9 mouse cellular contexts compared by ENCODE assay signal in genomic region chr10:45048158-45048557, GRCm38 (mm10). TPM values are rescaled to one million over a fixed set of nuclear protein-coding genes. Genes with fewer than 3 reads are reported as not detected.
DNase-seq lines count a peak whose midpoint lies in the region; ATAC-seq and TF ChIP-seq lines count a peak whose summit lies in the region.
"Had no signal": no experiment of that assay in that cellular context is flagged by ENCODE, and none has a peak within 500 bp of the region (broad histone marks: within the 10 kb centered on the region; RNA-seq: fewer than 3 reads in every experiment).

No protein-coding gene starts in this region.

- WGBS in kidney, embryonic 15.5 days = 62% methylated on average over 11 of the region's 11 CpGs
- whole genome bisulfite sequencing in bone marrow, adult 2 months = 40% methylated on average over 11 of the region's 11 CpGs
- WGBS in intestine, embryonic 16.5 days = 30% methylated on average over 11 of the region's 11 CpGs
- WGBS in midbrain, embryonic 16.5 days = 64% methylated on average over 11 of the region's 11 CpGs

- no peaks in the 10 kb centered on the region for H3K36me3 ChIP-seq in kidney, embryonic 15.5 days
- H3K36me3 ChIP-seq in intestine, embryonic 16.5 days (ENCODE audit: control insufficient read depth, insufficient read depth, low read length) = no peaks in the 10 kb centered on the region
- H3K36me3 ChIP-seq in midbrain, embryonic 16.5 days (ENCODE audit: control insufficient read depth, insufficient read depth, low read length) = no peaks in the 10 kb centered on the region

- DNase-seq in kidney, adult 8-10 months = no peak
- no peak for DNase-seq in frontal cortex, postnatal 14 days (ENCODE audit: low spot score in 2 of 2)
- no peak for DNase-seq in kidney, adult 9 months

- no peak for TF ChIP-seq CTCF in bone marrow, adult 2 months (IDR thresholded peaks at IDR 0.05; ENCODE audit: control insufficient read depth, insufficient read depth, low read length)

- H3K9ac ChIP-seq in kidney, embryonic 15.5 days = no peak overlapping the region
- no peak overlapping the region for H3K9ac ChIP-seq in intestine, embryonic 16.5 days (ENCODE audit: low read depth, low read length)
- no peak overlapping the region for H3K9ac ChIP-seq in midbrain, embryonic 16.5 days (ENCODE audit: low read depth, low read length)

- H3K4me2 ChIP-seq in kidney, embryonic 15.5 days = 0 out of 2 replicates have a peak overlapping the region, but pooled peaks have one; percentile 12
- peak overlapping the region; percentile 38 for H3K4me2 ChIP-seq in intestine, embryonic 16.5 days (ENCODE audit: low read depth, low read length)
- H3K4me2 ChIP-seq in midbrain, embryonic 16.5 days (ENCODE audit: low read length) = no peak overlapping the region

- no peaks in the 10 kb centered on the region for H3K9me3 ChIP-seq in kidney, embryonic 15.5 days (replicated peaks)
- H3K9me3 ChIP-seq in intestine, embryonic 16.5 days (ENCODE audit: control insufficient read depth, low read length) = no peaks in the 10 kb centered on the region
- no peaks in the 10 kb centered on the region for H3K9me3 ChIP-seq in midbrain, embryonic 16.5 days (replicated peaks; ENCODE audit: control insufficient read depth, low read length, poor library complexity, severe bottlenecking)

- TF ChIP-seq POLR2A in bone marrow, adult 2 months (IDR thresholded peaks at IDR 0.05; ENCODE audit: borderline replicate concordance, control insufficient read depth, low read depth, low read length) = no peak

- no peak for ATAC-seq in kidney, embryonic 15.5 days (replicated peaks; ENCODE audit: low FRiP score)
- peak; percentile 57 for ATAC-seq in intestine, embryonic 16.5 days
- ATAC-seq in megakaryocyte-erythroid progenitor cell, adult 5-6 weeks (replicated peaks; ENCODE audit: low FRiP score, low TSS enrichment, poor library complexity, severe bottlenecking) = peak; percentile 67
- ATAC-seq in midbrain, embryonic 16.5 days = no peak
- ATAC-seq: hindbrain, postnatal 0 days had no signal

- peaks cover 11% of the 10 kb centered on the region for H3K4me1 ChIP-seq in kidney, embryonic 15.5 days
- peaks cover 2% of the 10 kb centered on the region; the same call in 1 of the 2 replicates for H3K4me1 ChIP-seq in bone marrow, adult 2 months (ENCODE audit: control insufficient read depth, insufficient read depth, low read length)
- H3K4me1 ChIP-seq in intestine, embryonic 16.5 days (ENCODE audit: control insufficient read depth, insufficient read depth, low read length) = peaks cover 5% of the 10 kb centered on the region
- H3K4me1 ChIP-seq in midbrain, embryonic 16.5 days (ENCODE audit: control insufficient read depth, insufficient read depth, low read length) = peaks cover 2% of the 10 kb centered on the region; the same call in 1 of the 2 replicates

- no peak overlapping the region for H3K4me3 ChIP-seq in kidney, embryonic 15.5 days (replicated peaks)
- H3K4me3 ChIP-seq in bone marrow, adult 2 months (replicated peaks; ENCODE audit: control insufficient read depth, low read depth, low read length) = peak overlapping the region; percentile 30
- peak overlapping the region; percentile 10; the same call in 1 of the 2 replicates for H3K4me3 ChIP-seq in intestine, embryonic 16.5 days (ENCODE audit: low read length)
- no peak overlapping the region for H3K4me3 ChIP-seq in midbrain, embryonic 16.5 days (ENCODE audit: low read depth, low read length)

- H3K27me3 ChIP-seq in kidney, embryonic 15.5 days = peaks cover 5% of the 10 kb centered on the region; the same call in 1 of the 2 replicates
- H3K27me3 ChIP-seq in intestine, embryonic 16.5 days (replicated peaks; ENCODE audit: control insufficient read depth, insufficient read depth, low read length) = no peaks in the 10 kb centered on the region
- H3K27me3 ChIP-seq in midbrain, embryonic 16.5 days (ENCODE audit: control insufficient read depth, insufficient read depth, low read depth, low read length) = no peaks in the 10 kb centered on the region; the same call in 1 of the 2 replicates

- no peak overlapping the region for H3K27ac ChIP-seq in kidney, embryonic 15.5 days
- H3K27ac ChIP-seq in bone marrow, adult 2 months (ENCODE audit: control insufficient read depth, insufficient read depth, low read depth, low read length, poor library complexity) = peak overlapping the region; percentile 85
- H3K27ac ChIP-seq in intestine, embryonic 16.5 days (ENCODE audit: low read length) = no peak overlapping the region
- H3K27ac ChIP-seq in midbrain, embryonic 16.5 days (ENCODE audit: low read length) = no peak overlapping the region
- H3K27ac ChIP-seq: hindbrain, postnatal 0 days had no signal

RNA-seq across cellular contexts. Expression of gene Prep, which starts 18.8 kb away (rescaled TPM):
- 24.8 and 25.5 TPM in 2 replicates for polyA plus RNA-seq in kidney, embryonic 15.5 days (2015; fragmentation: Nextera tagmentation; extraction: Ambion mirVana)
- 2.7 and 4.9 TPM in 2 replicates for polyA plus RNA-seq in bone marrow, adult 2 months (2011; ENCODE audit: insufficient read depth, insufficient read length, low replicate concordance, missing spikeins)
- polyA plus RNA-seq in intestine, embryonic 16.5 days (2015; fragmentation: Nextera tagmentation; extraction: Ambion mirVana) = 22.8 and 24.2 TPM in 2 replicates
- total RNA-seq in megakaryocyte-erythroid progenitor cell, adult 5-6 weeks (2014; fragmentation: Nextera tagmentation) = 9.0 and 15.4 TPM in 2 replicates
- total RNA-seq in megakaryocyte-erythroid progenitor cell, adult 5-6 weeks (2017) = 11.8 and 13.6 TPM in 2 replicates
- 26.1 and 26.3 TPM in 2 replicates for polyA plus RNA-seq in midbrain, embryonic 16.5 days (2015; fragmentation: Nextera tagmentation; extraction: Ambion mirVana)

Comparison
In these comparisons a context has a peak if more than half of its experiments do, and no peak if none do; other contexts are left out.
1. ATAC-seq: peak in intestine, embryonic 16.5 days (single experiment) and megakaryocyte-erythroid progenitor cell, adult 5-6 weeks (single experiment); none in kidney, embryonic 15.5 days (single experiment) and midbrain, embryonic 16.5 days (single experiment).
2. H3K4me3 ChIP-seq: peak in bone marrow, adult 2 months (single experiment) and intestine, embryonic 16.5 days (single experiment); none in kidney, embryonic 15.5 days (single experiment) and midbrain, embryonic 16.5 days (single experiment).